Mouse (Mus musculus): ENCODE measurements around the gene Pear1. TPM values are rescaled to one million over a fixed set of nuclear protein-coding genes. Genes with fewer than 3 reads are reported as not detected.

Pear1 gene
- polyA plus RNA-seq, 1 experiment from 2014 or later: 22.6 TPM

Other genes starting within 250 kb of the Pear1 start
- gene Arhgef11, start 206.7 kb downstream of the Pear1 start, polyA plus RNA-seq (2015; fragmentation: Nextera tagmentation; extraction: Ambion mirVana): 14.7 and 16.7 TPM in 2 replicates
- gene Lrrc71, start 75.7 kb downstream of the Pear1 start, polyA plus RNA-seq (2015; fragmentation: Nextera tagmentation; extraction: Ambion mirVana): 0.63 and 1.0 TPM in 2 replicates
- gene Ntrk1, start 29.1 kb downstream of the Pear1 start, polyA plus RNA-seq (2015; fragmentation: Nextera tagmentation; extraction: Ambion mirVana): 1.4 and 2.0 TPM in 2 replicates
- gene Insrr, start 27.4 kb downstream of the Pear1 start, polyA plus RNA-seq (2015; fragmentation: Nextera tagmentation; extraction: Ambion mirVana): 0.41 and 0.50 TPM in 2 replicates
- gene Sh2d2a, start 22.4 kb upstream of the Pear1 start, polyA plus RNA-seq (2015; fragmentation: Nextera tagmentation; extraction: Ambion mirVana): 0.16 and 0.26 TPM in 2 replicates
- gene Prcc, start 61.3 kb upstream of the Pear1 start, polyA plus RNA-seq (2015; fragmentation: Nextera tagmentation; extraction: Ambion mirVana): 6.7 and 7.5 TPM in 2 replicates
- 82.1 and 83.1 TPM in 2 replicates for gene Hdgf, start 82.0 kb upstream of the Pear1 start, polyA plus RNA-seq (2015; fragmentation: Nextera tagmentation; extraction: Ambion mirVana)
- 66.2 and 77.2 TPM in 2 replicates for gene Mrpl24, start 95.2 kb upstream of the Pear1 start, polyA plus RNA-seq (2015; fragmentation: Nextera tagmentation; extraction: Ambion mirVana)
- 40.8 and 41.5 TPM in 2 replicates for gene Isg20l2, start 106.0 kb upstream of the Pear1 start, polyA plus RNA-seq (2015; fragmentation: Nextera tagmentation; extraction: Ambion mirVana)
- gene Rrnad1, start 106.4 kb upstream of the Pear1 start, polyA plus RNA-seq (2015; fragmentation: Nextera tagmentation; extraction: Ambion mirVana): 19.8 and 20.3 TPM in 2 replicates
- gene Crabp2, start 124.4 kb upstream of the Pear1 start, polyA plus RNA-seq (2015; fragmentation: Nextera tagmentation; extraction: Ambion mirVana): 29.4 and 43.3 TPM in 2 replicates
- 7.7 and 10.2 TPM in 2 replicates for gene Nes, start 146.8 kb upstream of the Pear1 start, polyA plus RNA-seq (2015; fragmentation: Nextera tagmentation; extraction: Ambion mirVana)
- 0.34 and 0.52 TPM in 2 replicates for gene Bcan, start 175.9 kb upstream of the Pear1 start, polyA plus RNA-seq (2015; fragmentation: Nextera tagmentation; extraction: Ambion mirVana)
- gene Hapln2, start 203.3 kb upstream of the Pear1 start, polyA plus RNA-seq (2015; fragmentation: Nextera tagmentation; extraction: Ambion mirVana): 0.18 TPM in 1 of 2 replicates, not detected in the other
- gene Gpatch4, start 218.8 kb upstream of the Pear1 start, polyA plus RNA-seq (2015; fragmentation: Nextera tagmentation; extraction: Ambion mirVana): 29.7 and 30.1 TPM in 2 replicates
- 166 and 173 TPM in 2 replicates for gene Naxe, start 234.2 kb upstream of the Pear1 start, polyA plus RNA-seq (2015; fragmentation: Nextera tagmentation; extraction: Ambion mirVana)